Mouse (Mus musculus): ENCODE measurements around the gene Sh3d19.
"Not testable (repeated sequence)": the region's sequence is repeated elsewhere in the genome, so short reads cannot be mapped to it uniquely, and the experiment has no call there.

Gene Sh3d19

DNA sequence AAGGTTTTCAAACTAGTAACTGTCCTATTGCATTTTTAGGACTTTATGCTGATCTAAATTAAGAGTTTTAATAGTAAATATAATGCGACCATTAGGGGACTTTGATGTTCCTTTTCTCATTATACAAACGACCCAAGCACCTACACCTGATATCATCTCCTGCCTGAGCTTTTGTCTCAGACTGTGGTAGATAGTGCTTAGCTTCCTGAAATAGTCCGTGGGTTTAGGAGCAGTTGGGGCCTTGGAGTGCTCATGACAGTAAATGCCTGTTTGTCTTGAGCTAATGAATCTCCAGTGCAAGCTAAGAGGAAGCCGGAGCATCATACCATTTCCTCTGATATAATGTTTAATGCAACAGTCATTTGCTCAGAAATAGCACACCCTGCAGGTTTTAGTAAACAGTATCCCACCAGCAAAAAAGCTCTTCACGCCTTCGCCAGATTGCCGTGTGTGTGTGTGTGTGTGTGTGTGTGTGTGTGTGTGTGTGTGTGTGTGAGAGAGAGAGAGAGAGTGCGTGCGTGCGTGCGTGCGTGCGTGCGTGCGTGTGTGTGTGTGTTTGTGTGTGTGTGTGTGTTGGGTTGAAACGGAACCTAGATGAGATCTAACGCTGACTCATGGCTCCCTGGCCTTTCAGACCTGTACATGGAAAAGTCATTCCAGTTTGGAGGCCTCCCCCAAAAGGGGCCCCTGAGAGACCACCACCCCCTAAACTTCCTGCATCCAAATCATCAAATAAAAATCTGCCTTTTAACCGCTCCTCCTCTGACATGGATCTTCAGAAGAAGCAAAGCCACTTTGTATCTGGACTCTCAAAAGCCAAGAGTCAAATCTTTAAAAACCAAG is 132.8 kb downstream of the Sh3d19 start:
- no peak for DNase-seq

DNA sequence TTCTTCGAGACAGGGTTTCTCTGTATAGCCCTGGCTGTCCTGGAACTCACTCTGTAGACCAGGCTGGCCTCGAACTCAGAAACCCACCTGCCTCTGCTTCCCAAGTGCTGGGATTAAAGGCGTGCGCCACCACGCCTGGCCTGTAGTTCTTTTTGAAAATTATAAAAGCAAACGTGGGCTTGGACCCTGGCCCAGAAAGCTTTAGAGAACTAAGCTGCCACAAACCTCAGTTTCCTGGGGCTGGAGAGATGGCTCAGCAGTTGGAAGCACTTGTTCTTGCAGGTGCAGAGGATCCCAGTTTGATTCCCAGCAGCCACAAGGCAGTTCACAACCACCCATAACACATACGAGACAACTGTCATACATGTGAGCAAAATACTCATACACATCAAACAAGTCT is 133.5 kb downstream of the Sh3d19 start:
- not testable (repeated sequence) for DNase-seq

DNA sequence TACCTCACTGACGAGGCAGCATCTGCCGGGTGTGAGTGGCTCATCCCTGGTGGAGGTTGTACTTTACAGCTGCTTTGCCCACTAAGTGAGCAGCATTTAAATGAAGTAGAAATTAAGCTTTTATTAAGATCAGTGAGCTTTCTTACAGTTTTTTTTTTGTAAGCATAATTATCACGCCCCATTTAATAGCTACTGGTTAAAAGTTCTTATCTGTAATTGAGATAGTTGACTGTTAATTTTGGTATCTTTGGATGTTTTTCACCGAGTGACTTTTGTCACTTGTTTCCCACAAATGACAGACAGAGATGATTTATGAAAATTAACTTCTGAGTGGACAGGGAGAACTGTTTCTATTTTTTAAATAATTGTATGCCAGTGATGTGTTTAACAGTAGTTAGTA is 134.0 kb downstream of the Sh3d19 start:
- DNase-seq, result no peak

DNA sequence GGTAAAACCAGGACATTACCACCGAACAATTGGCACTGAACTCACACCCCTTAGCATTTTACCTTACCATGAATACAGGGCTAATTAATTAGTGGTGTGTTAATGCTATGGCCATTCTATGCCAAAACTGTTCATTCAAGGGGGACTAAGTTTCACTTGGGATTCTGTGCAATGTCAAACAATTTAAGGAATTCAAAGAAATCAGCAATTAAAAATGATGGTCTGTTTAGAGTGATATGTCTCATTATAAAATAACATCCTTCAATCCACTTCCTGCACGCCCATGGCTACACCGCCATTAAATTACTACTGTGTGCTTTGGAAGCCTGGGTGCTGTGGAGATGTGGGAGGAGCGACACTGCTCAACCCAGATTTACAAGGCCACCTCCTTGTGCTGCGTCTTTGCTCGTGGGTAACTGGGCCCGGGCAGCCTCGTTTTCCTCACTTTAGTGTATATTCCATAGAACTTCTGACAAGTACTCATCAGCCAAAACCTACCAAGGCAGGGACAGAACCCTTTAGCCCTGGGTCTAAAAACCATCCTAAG is 135.2 kb downstream of the Sh3d19 start:
- DNase-seq, result no peak

DNA sequence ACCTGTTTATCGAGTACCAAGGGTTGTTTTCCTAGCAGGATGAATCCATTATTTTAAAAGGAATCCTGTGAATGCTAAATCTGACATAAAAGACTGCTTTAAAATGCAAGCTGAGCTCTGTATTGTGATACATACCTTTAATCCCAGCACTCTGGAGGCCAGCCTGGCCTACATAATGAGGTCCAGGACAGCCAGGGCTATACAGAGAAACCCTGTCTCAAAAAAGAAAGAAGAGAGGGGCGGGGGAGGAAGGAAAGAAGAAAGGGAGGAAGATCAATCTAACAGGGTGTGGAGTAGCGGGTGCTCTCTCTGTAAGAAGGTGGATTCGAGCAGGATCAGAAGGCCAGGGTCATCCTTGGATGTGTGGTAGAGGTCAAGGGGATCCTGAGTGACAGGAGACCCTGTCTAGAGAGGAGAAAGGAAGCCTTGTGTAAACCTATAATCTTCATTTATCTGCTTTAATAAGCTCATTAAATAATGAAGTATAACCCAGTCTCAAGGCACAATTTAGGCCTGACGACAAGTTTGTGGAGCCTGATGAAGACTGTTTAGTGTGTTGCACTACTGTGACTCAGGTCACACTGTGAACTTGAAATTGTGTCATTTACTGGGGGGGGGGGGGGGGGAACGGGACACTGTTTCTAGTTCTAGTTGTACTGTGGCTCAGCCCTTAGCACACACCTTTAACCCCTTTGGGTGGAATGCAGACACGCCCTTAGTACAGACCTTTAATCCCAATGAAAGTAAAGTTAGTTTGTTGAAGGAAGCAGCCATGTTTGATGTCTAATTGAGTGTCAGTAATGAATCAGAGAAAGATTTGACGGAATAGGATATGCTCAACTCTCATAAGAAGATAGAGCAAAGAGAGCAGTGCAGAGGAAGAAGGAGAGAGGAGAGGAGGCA is 137.0 kb downstream of the Sh3d19 start:
- no peak for DNase-seq

DNA sequence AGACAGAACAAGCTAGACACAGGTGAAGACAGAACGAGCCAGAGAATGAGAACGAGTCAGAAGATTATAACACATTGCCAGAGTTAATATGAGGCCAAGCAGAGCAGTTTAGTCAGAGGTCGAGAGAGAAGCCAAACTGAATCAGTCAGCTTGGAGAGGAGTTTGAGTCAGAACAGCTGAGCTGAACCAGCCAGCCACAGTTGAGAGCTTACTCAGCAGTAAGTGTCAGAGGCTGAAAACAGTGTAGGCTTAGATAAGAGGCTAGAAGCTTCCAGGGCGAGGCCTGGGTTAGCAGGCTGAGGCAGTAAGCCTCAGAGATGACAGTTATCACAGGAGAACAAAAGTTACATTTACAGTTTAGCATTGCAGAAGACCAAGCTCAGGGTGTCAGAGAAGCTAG is 137.7 kb downstream of the Sh3d19 start:
- DNase-seq, result no peak

DNA sequence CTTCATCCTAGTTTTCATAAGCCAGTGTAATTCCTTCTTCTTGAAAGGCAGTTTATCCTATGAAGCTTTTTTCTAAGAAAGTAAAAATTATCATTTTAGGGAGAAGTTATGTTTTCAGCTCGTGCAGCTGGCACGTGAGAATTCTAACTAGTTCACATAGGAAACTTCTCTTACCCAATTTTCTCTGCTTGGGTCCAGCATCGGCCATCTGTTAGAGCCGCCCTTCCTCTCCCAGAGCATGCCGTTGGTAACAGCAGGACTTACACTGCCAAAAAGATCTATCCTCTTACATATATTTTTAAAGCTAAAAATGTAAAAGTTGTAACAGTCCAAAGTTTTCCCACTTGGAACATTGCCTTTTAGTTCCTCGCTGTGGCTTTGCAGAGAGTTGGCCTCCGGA is 138.2 kb downstream of the Sh3d19 start:
- no peak for DNase-seq

DNA sequence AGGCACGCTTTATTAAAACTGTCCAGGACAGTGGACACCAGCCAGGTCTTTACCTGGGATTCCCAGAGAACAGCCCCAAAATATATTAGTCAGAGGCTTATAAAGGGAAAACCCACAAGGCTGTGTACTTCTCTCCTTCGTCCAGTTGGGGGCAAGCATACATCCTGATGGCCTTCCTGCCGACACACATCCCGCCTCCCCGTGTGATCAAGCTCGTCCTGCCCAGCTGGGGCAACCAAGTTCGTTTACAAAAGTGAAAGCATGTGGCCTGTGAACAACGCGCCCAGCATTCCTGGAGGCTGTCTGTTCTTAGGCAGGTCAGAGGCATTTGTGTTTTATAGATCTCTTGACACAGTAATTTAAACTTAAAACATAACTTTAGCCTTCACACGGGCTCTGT is 139.2 kb downstream of the Sh3d19 start:
- DNase-seq, result no peak

DNA sequence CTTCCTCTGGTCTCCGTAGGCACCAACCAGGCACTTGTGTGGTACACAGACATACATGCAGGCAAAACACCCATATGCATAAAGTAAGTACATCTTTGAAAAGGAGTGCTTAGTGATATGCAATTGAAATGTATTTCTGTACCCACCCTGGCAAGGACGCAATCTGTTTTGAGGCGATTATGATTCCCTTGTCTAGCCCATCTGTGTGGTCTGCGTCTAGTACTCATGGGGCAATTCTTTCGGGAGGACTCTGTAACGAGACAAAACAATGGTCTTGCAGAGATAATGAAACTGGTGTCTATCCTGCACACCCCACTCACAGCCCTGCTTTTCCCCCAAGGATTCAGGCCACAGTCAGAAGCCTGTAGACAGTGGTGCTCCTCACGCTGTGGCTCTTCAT is 141.9 kb downstream of the Sh3d19 start:
- DNase-seq, result no peak

DNA sequence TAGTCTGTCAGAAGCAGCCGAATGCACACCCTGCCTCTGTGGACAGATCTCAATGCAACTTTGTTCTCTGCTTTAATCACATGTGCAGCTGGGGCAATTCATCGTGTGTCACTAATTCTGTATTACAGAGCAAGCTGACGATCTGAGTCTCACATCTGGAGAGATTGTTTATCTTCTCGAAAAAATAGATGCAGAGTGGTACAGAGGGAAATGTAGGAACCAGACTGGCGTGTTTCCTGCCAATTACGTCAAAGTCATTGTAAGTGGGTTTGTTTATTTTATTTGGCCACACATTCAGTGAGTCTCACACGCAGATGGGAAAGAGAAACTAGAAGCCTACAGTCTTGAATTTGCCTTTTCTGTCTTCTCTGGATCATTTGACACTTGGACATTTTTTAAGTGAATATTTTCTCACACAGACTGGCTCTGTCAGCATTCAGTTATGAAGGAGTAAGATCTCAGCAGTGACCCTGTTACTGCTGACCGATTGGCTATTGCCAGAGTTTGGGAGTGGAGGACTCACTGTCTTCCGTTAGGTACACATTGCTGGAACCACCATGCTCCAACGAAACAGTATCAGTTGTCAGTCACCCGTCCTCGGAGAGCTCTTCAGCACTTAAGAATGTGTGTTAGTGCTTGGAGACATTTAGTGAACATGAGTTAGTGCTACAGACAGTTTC is 143.9 kb downstream of the Sh3d19 start:
- no peak for DNase-seq

DNA sequence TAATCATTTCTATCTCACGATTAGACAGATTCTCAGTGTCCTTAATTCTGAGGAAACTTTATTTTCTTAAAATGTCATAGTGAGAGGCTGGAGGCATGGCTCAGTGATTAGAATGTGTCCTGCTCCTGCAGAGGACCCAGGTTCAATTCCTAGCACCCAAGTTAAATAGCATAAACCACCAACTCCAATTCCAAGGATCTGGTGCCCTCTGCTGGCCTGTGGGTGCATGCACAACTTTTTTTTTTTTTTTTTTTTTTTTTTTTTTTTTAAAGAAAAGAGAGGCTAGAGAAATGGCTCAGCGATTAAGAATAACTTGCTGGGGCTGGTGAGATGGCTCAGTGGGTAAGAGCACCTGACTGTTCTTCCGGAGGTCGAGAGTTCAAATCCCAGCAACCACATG is 146.0 kb downstream of the Sh3d19 start:
- no peak for DNase-seq

DNA sequence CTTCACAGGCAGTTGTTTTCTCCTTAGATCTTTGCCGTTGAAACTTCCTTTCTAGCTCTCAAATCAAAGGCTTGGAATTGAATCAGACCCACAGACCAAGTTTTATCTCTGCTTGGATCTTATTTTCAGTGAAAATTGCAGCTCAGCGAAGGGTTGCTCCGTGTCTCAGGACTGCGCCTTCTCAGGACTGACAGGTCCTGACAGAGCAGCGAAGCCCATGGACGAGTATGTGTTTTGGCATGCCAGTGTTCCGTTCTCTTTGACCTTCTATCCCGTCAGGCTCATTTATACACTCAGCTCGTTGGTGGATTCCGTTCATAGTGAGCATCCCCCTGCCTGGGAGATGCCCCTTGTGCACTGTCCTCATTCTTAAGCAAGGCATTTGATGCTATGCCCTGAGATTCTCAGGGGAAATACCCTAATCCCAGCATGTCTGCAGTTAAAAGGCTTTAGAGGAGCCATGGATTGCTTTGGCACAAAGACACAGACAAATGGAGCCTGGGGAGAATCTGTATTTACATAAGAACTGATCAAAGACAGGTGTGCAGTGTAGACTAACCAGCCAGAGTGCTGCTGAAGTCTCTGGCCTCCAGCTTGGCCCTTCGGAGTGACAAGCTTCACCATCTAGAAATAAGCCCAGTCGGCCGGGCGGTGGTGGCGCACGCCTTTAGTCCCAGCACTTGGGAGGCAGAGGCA is 148.5 kb downstream of the Sh3d19 start:
- no peak for DNase-seq

DNA sequence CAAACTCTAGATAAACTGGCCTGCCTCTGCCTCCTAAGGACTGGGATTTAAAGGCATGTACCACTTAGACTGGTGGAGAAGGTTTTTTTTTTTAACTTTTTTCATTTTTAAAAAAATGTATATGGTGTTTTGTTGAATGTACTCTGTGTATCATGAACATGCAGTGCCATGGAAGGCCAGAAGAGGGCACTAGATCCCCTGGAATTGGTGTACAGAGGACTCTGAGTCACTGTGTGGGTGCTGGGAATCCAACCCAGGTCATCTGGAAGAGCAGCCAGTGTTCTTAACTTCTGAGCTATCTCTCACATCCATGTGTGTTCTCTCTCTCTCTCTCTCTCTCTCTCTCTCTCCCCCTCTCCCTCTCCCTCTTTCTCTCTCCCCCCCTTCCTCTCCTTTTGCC is 151.2 kb downstream of the Sh3d19 start:
- no peak for DNase-seq

DNA sequence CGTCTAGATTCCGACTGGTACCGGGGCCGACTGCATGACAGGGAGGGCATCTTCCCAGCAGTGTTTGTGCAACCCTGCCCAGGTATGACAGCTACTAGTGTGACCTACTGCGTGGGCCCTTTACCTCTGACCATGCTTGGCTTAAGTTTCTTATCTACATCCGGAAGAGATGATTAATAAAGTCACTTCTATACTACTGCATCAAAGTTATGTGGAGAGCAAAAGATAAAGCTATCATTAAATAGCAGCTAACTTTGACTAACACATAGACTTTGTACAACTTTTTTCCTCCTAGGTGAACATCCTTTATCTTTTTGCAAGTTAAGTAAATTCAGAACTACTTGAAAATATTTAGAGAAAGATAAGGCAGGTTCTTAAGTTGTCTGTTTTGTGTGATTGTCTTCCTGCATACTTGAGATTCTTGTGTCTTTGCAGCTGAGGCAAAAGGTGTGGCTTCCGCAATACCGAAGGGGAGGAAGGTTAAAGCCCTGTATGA is 152.4 kb downstream of the Sh3d19 start:
- DNase-seq, result no peak

DNA sequence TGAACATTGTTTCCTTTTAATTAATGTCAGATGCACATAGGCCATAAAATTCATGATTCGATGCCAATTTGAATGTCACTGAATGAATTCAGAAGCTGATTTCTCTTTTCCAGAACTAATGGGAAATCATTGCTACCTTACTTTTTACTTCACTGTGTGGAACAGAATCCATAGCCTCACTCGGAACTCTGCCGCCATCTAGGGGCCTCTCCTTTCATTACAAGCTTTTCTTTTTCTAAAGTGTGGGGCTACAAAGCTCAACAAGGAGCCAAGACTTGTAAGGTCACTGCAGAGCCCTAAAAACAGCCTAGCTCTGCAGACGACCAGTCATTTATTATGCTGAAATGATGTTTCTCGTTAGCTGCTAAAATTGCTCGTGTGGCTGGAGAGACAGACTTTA is 158.8 kb downstream of the Sh3d19 start:
- peak; percentile 45 for DNase-seq

DNA sequence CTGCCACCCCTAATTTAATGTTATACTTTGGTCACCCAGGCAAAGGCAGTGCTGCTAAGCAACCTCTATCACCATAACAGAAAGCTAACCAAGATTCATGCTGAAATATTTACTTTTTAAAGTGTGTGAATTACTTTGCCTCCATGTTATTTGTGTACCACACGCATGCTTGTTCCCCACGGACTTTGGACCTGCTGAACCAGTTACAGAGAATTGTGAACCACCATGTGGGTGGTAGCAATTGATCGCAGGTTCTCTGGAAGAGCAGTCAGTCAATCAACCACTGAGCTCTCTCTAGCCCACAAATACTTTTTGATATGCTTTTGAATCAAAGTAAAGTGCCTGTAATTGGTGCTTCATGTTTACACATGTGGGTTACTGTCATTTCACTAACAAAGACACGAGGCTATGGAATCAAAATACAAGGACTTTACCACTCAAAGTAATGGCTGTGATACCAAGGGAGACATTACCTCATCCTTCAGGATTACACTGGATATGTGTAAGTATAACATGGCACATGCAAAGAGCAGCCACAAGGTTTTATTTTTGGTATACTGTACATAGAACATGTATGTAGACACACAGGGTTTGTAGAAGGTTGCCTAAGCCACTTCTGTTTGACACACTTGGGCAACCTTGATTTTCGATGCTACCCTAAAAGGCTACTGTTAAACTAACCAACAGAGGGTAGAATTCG is 164.2 kb downstream of the Sh3d19 start:
- DNase-seq, result no peak

DNA sequence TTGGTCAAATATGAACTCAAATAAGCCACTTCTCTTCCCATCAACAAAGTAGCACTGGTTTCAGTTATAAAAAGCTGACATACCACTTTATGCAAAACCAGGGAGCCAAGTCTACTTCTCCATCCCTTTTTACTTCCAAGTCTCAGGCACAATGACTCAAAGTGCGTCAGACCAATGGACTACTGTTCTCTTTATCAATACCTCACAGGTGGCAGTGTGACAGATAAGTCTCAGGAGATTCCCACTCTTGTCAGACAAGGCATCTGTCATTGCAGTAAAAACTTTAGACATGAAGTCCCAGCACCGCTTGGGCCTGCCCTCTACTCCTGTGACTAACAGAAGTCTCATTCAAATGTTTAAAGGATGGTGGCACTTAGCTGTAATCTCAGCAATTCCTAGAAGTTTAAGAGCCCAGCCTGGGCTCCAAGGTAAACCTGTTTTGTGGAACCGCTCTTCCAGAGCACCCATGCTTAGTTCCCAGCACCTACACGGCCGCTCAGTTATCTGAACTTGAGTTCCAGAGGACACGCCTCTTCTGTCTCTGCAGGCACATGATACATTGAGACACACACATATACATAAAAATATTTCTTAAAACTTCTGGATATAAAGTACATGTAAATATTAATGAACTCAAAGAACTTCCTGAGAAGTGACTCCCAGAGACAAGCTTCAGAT is 165.1 kb downstream of the Sh3d19 start:
- no peak for DNase-seq

DNA sequence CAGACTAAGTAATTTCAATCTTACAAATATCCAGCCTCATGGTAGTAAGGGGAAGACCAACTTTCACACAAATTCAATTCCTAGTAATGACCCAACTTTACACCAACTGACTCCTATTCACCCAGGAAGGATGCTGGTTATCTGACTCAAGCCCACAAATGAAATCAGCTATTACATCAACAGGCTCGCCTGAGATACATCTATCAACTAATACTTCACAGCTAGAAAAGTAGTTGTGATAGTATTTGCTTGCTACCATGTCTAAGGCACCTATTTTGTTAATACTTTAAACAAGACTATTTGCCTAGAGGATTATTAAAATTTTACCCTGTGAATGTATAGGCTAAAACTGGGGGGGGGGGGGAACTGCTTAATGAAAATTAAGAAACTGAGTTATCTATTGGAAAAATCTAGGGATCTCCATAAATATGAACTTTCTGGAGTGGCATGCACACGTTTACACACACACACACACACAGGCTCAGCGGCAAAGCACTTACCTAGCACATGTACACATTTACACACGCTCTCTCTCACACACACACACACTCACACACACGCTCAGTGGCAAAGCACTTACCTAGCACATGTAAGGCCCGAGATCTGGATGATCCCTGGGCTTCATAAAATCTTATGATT is 166.1 kb downstream of the Sh3d19 start:
- no peak for DNase-seq

DNA sequence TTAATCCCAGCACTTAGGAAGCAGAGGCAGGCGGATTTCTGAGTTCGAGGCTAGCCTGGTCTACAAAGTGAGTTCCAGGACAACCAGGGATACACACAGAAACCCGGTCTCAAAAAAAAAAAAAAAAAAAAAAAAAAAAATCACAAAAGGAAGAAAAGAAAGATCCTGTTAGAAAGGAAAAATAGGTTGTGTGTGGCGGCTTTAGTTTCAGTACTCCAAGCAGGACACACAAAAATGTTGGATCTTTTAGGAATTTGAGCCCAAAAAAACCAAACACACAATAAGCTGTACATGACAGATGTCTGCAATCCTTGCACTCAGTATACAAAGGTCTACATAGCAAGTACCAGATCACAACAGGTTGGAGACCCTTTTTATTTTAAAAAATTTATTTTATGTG is 168.8 kb downstream of the Sh3d19 start:
- no peak for DNase-seq

DNA sequence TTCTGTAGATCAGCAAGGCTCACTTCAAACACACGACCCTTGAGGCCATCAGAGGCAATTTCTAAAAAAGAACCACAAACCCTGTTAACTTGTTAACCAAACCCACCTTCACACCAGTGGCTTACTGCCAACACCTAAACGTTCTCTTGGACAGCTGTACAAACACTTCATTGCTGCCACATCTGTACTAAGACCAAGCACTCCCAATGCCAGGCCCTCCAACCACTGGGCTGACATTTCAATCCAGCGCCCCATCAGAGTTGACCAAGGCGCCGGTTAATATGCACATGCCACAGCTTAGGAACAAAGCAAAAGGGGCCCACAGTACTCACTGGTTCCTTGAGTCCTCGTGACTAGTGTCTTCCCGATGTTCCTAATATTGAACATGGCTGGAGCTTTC is 170.5 kb downstream of the Sh3d19 start:
- peak; percentile 8 for DNase-seq

DNA sequence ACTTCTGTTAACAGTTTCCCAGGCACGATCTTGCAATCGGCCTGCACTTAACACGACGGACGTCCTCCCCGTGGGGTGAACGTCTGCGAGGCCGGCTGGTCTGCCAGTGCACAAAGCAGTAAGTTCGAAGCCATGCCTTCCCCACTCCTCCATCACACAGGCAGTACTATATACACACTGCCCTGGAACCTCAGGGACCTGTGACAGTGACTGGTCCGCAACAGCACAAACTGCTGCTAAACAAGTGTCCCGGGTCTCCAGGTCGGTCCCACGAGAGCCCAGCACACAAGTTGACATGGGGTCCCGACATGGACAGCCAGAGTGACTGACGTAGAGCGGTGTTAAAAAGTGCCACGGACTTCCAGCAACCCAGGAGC is 171.0 kb downstream of the Sh3d19 start:
- no peak for DNase-seq

Measured in cerebellum, adult 11 months (tissue).